Mouse (Mus musculus) hindbrain, embryonic 12.5 days (tissue): ENCODE results near the gene Hip1. TPM values are rescaled to one million over a fixed set of nuclear protein-coding genes. Genes with fewer than 3 reads are reported as not detected.
"Not testable (repeated sequence)": the region's sequence is repeated elsewhere in the genome, so short reads cannot be mapped to it uniquely, and the experiment has no call there.

ENCODE experiments used
- ATAC-seq: fragments of 200-750 bp; cut with Nextera tagmentation; 2 replicates; pipeline ENCODE4 v1.8.0; 2017; ENCODE audit warnings: moderate TSS enrichment; ENCODE audit not compliant: low FRiP score
- H3K27ac ChIP-seq: fragments of 300-500 bp; sonication (generic); 2 replicates; pipeline ENCODE4 v1.5.1; 2016; ENCODE audit warnings: mild to moderate bottlenecking
- H3K27me3 ChIP-seq: fragments of 300-500 bp; sonication (generic); 2 replicates; pipeline ENCODE4 v1.6.1; 2016; ENCODE audit warnings: mild to moderate bottlenecking
- H3K36me3 ChIP-seq: fragments of 300-500 bp; sonication (generic); 2 replicates; pipeline ENCODE4 v1.6.1; 2016; ENCODE audit warnings: mild to moderate bottlenecking
- H3K4me1 ChIP-seq: fragments of 300-500 bp; sonication (generic); 2 replicates; pipeline ENCODE4 v1.6.1; 2016
- H3K4me2 ChIP-seq: fragments of 300-500 bp; sonication (generic); replicated peaks from 2 replicates; pipeline ENCODE4 v1.6.1; 2016; ENCODE audit warnings: mild to moderate bottlenecking
- H3K4me3 ChIP-seq: fragments of 300-500 bp; sonication (generic); 2 replicates; pipeline ENCODE4 v1.5.1; 2016; ENCODE audit warnings: mild to moderate bottlenecking
- H3K9ac ChIP-seq: fragments of 300-500 bp; sonication (generic); 2 replicates; pipeline ENCODE4 v1.6.1; 2016; ENCODE audit warnings: mild to moderate bottlenecking, moderate library complexity
- H3K9me3 ChIP-seq: fragments of 300-500 bp; sonication (generic); replicated peaks from 2 replicates; pipeline ENCODE4 v1.6.1; 2016; ENCODE audit warnings: mild to moderate bottlenecking
- WGBS: fragments of 180-500 bp; shearing (Covaris S2); methylation state at CpG from one replicate; pipeline ENCODE4 v1.1.7; 2016; 5-methylcytosine and 5-hydroxymethylcytosine counted together
- polyA plus RNA-seq: library from polyadenylated mRNA; unstranded; fragments of >200 nt; fragmentation: Nextera tagmentation; extraction: Ambion mirVana; gene quantifications from 2 replicates; pipeline ENCODE4 v1.2.1, GENCODE M21; 2016

The Hip1 gene
- polyA plus RNA-seq, 1 experiment from 2014 or later, result 68.0 TPM

GRCm38 (mm10) chr5:135373601-135374000 lies 171.3 kb downstream of the Hip1 start:
- ATAC-seq, result no peak
- Histone ChIP-seq H3K9ac (no peak overlapping the region), H3K27ac (no peak overlapping the region), H3K9me3 (no peaks in the 10 kb centered on the region), H3K27me3 (no peaks in the 10 kb centered on the region), H3K4me1 (peaks cover 14% of the 10 kb centered on the region), H3K4me2 (no peak overlapping the region), H3K4me3 (no peak overlapping the region), H3K36me3 (peaks cover 69% of the 10 kb centered on the region)
- 94% methylated on average over 5 of the region's 5 CpGs for WGBS

DNA sequence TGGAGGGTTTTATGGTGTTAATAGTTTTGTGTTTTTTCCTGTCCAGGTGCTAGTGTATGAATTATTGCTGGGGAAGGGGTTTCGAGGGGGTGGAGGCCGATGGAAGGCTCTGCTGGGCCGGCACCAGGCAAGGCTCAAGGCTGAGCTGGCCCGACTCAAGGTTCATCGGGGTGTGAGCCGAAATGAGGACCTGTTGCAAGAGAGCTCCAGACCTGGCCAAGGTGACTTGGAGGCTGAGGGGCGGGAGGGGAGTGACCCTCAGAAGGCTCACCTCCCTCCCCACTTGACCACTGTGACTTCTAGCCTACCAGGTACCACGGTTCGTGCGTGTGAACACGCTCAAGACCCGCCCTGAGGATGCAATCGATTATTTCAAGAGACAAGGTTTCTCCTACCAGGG lies 173.7 kb downstream of the Hip1 start:
- H3K4me3 ChIP-seq, result no peak overlapping the region
- no peak overlapping the region for H3K9ac ChIP-seq
- H3K36me3 ChIP-seq, result peaks cover 45% of the 10 kb centered on the region
- peaks cover 14% of the 10 kb centered on the region for H3K4me1 ChIP-seq
- no peak for ATAC-seq
- no peak overlapping the region for H3K27ac ChIP-seq
- no peak overlapping the region for H3K4me2 ChIP-seq
- no peaks in the 10 kb centered on the region for H3K27me3 ChIP-seq
- H3K9me3 ChIP-seq, result no peaks in the 10 kb centered on the region
- WGBS, result 94% methylated on average over 13 of the region's 13 CpGs

GRCm38 (mm10) chr5:135369787-135370654 lies 174.9 kb downstream of the Hip1 start, which contains the start of gene Nsun5:
Gene Nsun5, plus strand, starts transcription at chr5:135369953.
- Histone ChIP-seq H3K4me3 (peak within 1 kb of the TSS; percentile 98), H3K9ac (peak within 1 kb of the TSS; percentile 89), H3K4me1 (peaks cover 14% of the 10 kb centered on the region), H3K4me2 (peak within 1 kb of the TSS; percentile 89), H3K27ac (peak within 1 kb of the TSS; percentile 74), H3K9me3 (no peaks in the 10 kb centered on the region), H3K27me3 (no peaks in the 10 kb centered on the region), H3K36me3 (peaks cover 33% of the 10 kb centered on the region)
- ATAC-seq, result peak; percentile 62
- WGBS, result under 1% methylated on average over 63 of the region's 64 CpGs

DNA sequence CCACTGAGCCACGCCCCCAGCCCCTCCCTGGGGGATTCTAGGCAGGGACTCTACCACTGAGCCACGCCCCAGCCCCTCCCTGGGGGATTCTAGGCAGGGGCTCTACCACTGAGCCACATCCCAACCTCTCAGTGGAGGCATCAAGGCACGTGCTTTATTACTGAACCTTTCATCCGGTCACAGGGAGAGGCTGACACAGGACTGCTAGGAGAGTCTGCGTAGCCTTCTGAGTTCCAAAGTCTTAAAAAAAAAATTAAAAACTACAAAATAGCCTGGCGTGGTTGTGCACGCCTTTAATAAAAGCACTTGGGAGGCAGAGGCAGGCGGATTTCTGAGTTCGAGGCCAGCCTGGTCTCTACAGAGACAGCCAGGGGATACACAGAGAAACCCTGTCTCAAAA lies 175.7 kb downstream of the Hip1 start:
- H3K27me3 ChIP-seq, H3K9me3 ChIP-seq: not testable (repeated sequence)
- Histone ChIP-seq H3K36me3 (peaks cover 25% of the 10 kb centered on the region), H3K4me1 (peaks cover 14% of the 10 kb centered on the region), H3K4me2 (peak overlapping the region; percentile 89), H3K9ac (peak overlapping the region; percentile 89), H3K27ac (0 out of 2 replicates have a peak overlapping the region, but pooled peaks have one; percentile 74), H3K4me3 (peak overlapping the region; percentile 98)
- WGBS, result 59% methylated on average over 9 of the region's 9 CpGs
- peak; percentile 27; the same call in 1 of the 2 replicates for ATAC-seq

- Histone ChIP-seq H3K4me2 (no peak overlapping the region), H3K4me1 (peaks cover 14% of the 10 kb centered on the region)
- 83% methylated on average over 6 of the region's 6 CpGs for WGBS
Observed at GRCm38 (mm10) chr5:135368312-135368711, 176.6 kb downstream of the Hip1 start.

DNA sequence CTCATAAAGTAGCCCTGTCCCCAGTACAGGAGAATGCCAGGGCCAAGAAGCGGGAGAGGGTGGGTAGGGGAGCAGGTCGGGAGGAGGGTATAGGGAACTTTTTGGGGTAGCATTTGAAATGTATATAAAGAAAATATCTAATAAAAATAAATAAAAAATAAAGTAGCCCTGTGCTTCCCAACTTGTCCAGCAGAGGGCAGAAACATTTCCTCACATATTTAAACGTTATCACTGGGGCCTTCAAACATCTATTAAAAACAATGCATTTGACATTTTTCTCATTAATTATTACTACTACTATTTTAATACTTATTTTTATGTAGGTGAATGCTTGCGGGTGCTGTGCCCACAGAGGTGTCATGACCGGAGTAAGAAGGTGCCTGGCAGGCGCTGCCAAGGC lies 177.1 kb downstream of the Hip1 start:
- H3K9me3 ChIP-seq, result no peaks in the 10 kb centered on the region
- peaks cover 14% of the 10 kb centered on the region for H3K4me1 ChIP-seq
- H3K9ac ChIP-seq, result no peak overlapping the region
- H3K27ac ChIP-seq, result no peak overlapping the region
- H3K27me3 ChIP-seq, result no peaks in the 10 kb centered on the region
- WGBS, result 59% methylated on average over 6 of the region's 6 CpGs
- no peak overlapping the region for H3K4me2 ChIP-seq
- ATAC-seq, result no peak
- H3K4me3 ChIP-seq, result no peak overlapping the region
- peaks cover 13% of the 10 kb centered on the region for H3K36me3 ChIP-seq

More at GRCm38 (mm10) chr5:135368312-135368711, 176.6 kb downstream of the Hip1 start:
- no peaks in the 10 kb centered on the region for H3K27me3 ChIP-seq
- H3K9me3 ChIP-seq, result no peaks in the 10 kb centered on the region
- ATAC-seq, result no peak
- H3K27ac ChIP-seq, result no peak overlapping the region
- H3K36me3 ChIP-seq, result peaks cover 16% of the 10 kb centered on the region
- H3K9ac ChIP-seq, result no peak overlapping the region
- H3K4me3 ChIP-seq, result no peak overlapping the region

- Histone ChIP-seq H3K27me3 (no peaks in the 10 kb centered on the region), H3K4me3 (no peak overlapping the region), H3K9ac (no peak overlapping the region), H3K4me1 (no peaks in the 10 kb centered on the region), H3K36me3 (no peaks in the 10 kb centered on the region), H3K9me3 (no peaks in the 10 kb centered on the region), H3K4me2 (no peak overlapping the region), H3K27ac (no peak overlapping the region)
- WGBS, result 29% methylated on average over 12 of the region's 12 CpGs
- 0 out of 2 replicates have a peak, but pooled peaks have one; percentile 22 for ATAC-seq
Observed at GRCm38 (mm10) chr5:135363540-135363939, 181.4 kb downstream of the Hip1 start.

- H3K36me3 ChIP-seq, result no peaks in the 10 kb centered on the region
- H3K4me1 ChIP-seq, result no peaks in the 10 kb centered on the region
- ATAC-seq, result no peak
- peaks cover 2% of the 10 kb centered on the region for H3K9me3 ChIP-seq
- no peaks in the 10 kb centered on the region for H3K27me3 ChIP-seq
- H3K27ac ChIP-seq, result no peak overlapping the region
- WGBS, result 88% methylated on average over 3 of the region's 3 CpGs
- H3K4me2 ChIP-seq, result no peak overlapping the region
- H3K4me3 ChIP-seq, result no peak overlapping the region
- H3K9ac ChIP-seq, result no peak overlapping the region
Observed at GRCm38 (mm10) chr5:135362572-135362971, 182.3 kb downstream of the Hip1 start.

- no peaks in the 10 kb centered on the region for H3K27me3 ChIP-seq
- no peak overlapping the region for H3K27ac ChIP-seq
- ATAC-seq, result no peak
- no peaks in the 10 kb centered on the region for H3K4me1 ChIP-seq
- WGBS, result 90% methylated on average over 2 of the region's 2 CpGs
- peaks cover 4% of the 10 kb centered on the region for H3K9me3 ChIP-seq
- no peak overlapping the region for H3K9ac ChIP-seq
- no peaks in the 10 kb centered on the region for H3K36me3 ChIP-seq
- H3K4me3 ChIP-seq, result no peak overlapping the region
- no peak overlapping the region for H3K4me2 ChIP-seq
Observed at GRCm38 (mm10) chr5:135359772-135360171, 185.1 kb downstream of the Hip1 start.

DNA sequence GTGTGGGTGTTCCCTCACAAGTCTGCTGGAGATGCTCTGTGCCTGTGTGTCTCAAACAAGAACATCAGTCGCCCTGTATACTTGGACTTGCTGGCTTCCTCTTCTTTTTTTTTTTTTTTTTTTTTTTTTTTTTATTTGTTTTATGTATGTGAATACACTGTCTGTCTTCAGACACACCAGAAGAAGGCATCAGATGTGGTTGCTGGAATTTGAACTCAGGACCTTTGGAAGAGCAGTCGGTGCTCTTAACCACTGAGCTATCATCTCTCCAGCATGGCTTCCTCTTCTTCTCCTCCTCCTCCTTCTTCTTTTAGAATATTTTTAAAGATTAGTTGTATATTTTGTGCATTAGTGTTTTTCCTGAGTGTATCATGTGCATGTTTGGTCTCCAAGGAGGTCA lies 187.4 kb downstream of the Hip1 start:
- no peak overlapping the region for H3K4me3 ChIP-seq
- H3K27ac ChIP-seq, result no peak overlapping the region
- H3K9me3 ChIP-seq, result peaks cover 4% of the 10 kb centered on the region
- no peak for ATAC-seq
- H3K9ac ChIP-seq, result no peak overlapping the region
- 88% methylated on average over 2 of the region's 2 CpGs for WGBS
- H3K27me3 ChIP-seq, result peaks cover 11% of the 10 kb centered on the region
- H3K4me1 ChIP-seq, result no peaks in the 10 kb centered on the region
- H3K4me2 ChIP-seq, result no peak overlapping the region
- no peaks in the 10 kb centered on the region for H3K36me3 ChIP-seq
